Mouse (Mus musculus) kidney, postnatal 14 days (tissue): ENCODE measurements around the gene Cers5.

ENCODE experiments used
- DNase-seq: peaks from one replicate; pipeline ENCODE4 v3.0.0; 2022; ENCODE audit warnings: mixed read lengths

The Cers5 gene

DNA sequence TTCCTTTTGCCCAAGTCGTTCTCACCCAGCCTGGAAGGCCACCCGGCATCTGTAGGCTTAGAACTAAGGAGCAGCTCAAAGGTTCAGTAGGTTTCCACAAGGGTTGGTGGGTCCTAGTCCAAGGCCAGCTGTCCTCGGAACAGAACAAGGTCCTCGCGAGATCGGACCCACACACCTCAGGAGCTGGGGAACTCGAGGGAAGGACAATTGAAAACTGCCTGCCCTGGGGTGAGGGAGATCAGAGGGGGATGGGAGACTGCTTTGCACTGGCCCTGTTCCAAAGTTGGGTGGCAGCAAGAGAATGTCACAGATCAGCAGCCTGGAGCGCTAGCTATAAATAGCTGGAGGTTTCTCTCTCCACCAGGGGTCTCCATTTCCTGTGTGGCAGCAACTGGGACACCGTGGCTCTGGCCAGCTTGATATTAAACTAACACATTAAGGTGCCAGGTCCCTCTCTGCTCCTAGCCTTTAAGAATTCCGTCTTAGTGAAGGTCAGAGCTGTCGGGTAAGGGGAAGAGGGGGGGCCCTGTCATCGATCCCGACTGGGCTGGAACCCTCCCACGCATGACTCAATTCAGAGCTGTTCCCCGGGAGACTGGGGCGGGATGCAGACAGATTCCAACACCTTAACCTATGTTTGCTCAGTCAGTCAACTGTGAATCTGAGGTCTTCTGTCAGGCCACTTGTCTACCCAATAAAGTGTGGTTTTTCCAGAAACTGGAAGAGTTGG is 48.2 kb downstream of the Cers5 start:
- peak; percentile 89 for DNase-seq

DNA sequence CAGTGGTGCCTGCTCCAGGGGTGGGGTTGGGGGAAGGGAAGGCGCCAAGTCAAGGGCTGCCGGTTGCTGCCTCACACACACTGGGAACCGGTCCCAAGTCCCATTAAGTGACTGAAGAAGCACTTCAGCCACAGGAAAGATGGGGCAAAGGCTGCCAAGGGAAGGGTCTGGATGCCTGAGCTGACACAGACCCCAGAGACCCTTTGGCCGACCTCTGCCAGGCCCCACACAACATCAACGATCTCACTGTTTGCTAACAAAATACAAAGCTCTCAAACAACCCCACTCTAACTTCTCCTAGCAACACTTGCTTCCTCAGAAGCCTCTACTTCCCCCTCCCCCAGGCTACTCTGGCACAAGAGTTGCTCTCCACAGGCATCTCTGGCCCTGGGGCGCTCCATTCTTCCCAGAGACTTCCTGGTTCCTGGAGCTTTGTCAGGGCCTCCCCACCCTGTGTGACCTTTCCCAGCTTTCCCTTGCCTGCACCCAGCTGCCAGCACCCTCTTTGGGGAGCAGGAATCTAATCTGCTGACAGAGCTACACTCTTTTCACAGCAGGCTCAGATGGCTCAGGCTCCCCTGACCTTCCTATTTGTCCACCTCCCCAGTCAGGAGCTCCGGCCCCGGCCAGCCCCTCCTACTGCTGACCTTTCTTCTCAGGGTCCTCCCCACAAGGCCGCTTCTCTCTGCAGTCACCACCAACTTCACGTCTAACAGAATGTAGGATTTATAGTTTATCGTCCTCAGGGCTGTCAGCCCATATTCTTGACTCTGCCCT is 49.0 kb downstream of the Cers5 start:
- peak; percentile 74 for DNase-seq

DNA sequence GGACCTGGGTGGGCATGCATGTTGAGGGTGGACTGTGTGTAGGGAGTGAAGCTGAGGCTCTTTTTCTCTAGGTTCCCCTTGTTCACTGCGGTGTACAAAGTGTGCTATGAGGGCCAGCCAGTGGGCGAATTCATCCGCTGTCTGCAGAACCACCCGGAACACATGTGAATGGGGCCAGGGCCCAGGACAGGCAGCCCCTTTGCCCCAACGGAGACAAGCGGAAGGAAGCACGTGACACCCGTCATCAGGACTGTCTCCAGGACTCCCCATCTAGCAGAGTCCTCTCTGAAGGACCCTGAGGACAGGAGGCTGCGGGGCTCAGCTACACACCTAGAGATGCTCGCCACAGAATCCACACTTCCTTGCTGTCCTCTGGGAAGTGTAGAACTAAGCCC is 49.6 kb downstream of the Cers5 start:
- no peak for DNase-seq

DNA sequence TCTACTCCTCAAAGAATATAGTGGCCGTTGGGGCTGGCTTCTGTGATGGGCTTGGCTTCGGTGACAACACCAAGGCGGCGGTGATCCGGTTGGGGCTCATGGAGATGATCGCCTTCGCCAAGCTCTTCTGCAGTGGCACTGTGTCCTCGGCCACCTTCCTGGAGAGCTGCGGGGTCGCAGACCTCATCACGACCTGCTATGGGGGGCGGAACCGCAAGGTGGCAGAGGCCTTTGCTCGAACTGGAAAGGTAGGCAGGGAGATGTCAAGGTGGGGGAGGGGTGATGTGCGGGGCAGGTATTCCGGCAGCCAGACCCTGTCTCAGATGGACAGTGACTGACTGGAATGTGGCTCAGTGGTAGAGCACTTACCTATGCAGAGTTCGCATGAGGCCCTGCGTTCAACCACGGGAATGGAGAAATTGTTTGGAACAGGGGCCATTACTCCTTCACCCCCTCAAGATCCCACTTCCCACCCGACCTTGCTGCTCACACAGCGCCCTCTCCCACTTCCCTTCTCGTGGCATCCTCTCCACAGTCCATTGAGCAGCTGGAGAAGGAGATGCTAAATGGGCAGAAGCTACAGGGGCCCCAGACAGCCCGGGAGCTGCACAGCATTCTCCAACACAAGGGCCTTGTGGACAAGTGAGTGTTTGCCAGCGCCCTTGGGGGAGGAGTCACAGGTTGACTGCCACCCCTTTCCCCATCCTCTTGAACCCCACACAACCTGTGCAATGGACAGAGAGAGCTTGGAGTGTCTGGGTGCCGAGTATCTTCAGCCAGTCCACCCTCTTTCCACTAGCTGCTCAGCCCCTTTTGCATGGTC is 50.6 kb downstream of the Cers5 start:
- DNase-seq: no peak

DNA sequence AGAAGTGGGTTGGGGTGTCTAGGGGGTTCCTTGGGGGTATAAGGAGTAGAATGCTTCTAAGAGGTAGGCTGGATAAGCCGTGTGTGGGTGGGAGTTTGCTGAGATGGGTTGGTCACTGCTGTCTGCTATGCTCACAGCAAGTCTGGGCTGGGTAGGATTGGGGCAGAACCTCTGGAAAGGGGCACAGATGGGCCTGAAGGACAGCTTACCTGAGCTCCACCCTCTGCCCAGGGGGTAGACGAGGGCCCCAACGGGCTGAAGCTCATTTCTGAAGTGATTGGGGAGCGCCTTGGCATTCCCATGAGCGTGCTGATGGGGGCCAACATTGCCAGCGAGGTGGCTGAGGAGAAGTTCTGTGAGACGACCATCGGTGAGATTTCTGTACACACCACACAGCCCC is 52.8 kb downstream of the Cers5 start:
- DNase-seq: no peak

DNA sequence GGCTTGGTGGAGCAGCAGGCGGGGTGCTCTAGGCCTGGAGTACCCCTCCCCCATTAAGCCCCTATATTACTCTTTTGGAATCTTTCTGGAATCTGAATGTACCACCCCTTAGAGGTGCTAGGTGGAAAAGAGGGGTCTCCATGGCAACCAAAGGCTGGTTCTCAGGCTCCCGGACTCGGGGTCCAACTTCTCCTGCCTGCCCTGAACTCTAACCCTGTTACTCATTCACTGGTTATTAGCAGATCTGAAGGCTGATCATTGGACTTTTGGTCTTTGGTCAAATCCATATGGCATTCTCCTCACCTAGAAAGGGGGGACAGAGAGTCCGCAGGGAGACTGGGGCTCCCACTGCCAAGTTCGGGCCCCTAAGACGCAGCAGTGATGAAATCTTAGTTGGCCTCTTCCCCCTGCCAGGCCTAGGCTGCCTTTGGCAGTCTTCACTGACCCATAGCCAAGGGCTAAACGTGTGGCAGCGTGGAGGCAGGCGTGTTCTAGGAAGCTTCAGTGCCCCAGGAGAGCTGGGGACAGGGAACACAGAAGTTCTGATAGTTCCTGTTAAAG is 54.1 kb downstream of the Cers5 start:
- DNase-seq: peak; percentile 72

DNA sequence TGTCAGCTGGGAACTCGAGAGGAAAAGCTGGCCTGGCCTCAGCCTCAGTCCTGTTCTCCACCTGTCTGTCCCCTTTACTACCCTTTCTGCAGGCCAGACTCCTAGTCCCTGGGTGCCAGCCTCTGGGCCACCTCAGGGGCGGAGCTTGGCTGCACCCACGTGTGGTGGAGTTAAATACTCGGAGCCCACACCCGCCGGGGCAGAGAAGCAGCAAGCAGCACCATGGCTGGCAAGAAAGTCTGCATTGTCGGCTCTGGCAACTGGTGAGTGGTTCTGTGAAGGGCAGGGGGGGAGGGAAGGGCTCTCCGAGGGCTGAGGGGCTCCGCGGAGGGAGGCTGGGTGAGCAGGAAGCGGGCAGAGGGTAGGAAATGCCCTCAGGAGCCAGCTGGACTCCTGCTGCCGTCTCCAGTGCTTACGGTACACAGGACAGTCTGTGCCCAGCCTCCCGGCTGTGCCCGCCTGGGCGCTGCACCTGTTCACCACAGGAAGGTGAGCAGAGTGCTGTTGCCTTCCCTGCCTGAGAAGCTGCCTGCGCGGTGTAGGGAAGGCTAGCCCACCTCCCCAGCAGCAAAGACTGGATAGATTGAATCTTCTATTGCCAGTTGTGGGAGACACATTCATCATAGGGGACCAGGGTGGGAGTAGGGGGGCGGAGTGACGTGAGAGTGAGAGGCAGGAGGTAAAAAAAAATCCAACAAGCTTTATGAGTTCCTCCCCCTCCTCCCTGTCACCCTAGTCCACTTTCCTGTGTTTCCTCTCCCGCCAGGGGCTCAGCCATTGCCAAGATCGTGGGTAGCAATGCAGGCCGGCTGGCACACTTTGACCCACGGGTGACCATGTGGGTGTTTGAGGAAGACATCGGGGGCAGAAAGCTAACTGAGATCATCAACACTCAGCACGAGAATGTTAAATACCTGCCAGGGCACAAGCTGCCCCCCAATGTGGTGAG is 55.0 kb downstream of the Cers5 start, which contains the start of gene Gpd1:
Gpd1 (plus strand) TSS at position 130 of the 949 bp plus-strand sequence.
- peak; percentile 88 for DNase-seq

DNA sequence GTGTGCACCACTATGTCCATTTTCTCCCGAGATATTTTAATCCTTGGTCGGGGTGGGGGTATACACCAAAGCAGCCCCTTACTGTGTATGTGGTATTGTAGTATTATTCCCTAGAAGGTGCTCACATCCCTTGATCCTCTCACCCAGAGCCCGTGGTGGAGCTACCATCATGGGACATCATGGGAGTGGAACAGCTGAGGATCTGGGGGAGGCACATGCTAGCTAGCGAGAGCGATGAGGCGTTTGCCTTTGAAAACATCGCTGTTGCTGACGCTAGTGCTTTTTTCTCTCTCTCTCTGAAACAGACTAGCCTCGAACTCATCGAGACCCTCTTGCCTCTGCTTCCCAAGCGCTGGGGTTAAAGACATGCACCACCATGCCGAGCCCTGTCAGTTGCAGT is 55.9 kb downstream of the Cers5 start:
- DNase-seq: no peak

DNA sequence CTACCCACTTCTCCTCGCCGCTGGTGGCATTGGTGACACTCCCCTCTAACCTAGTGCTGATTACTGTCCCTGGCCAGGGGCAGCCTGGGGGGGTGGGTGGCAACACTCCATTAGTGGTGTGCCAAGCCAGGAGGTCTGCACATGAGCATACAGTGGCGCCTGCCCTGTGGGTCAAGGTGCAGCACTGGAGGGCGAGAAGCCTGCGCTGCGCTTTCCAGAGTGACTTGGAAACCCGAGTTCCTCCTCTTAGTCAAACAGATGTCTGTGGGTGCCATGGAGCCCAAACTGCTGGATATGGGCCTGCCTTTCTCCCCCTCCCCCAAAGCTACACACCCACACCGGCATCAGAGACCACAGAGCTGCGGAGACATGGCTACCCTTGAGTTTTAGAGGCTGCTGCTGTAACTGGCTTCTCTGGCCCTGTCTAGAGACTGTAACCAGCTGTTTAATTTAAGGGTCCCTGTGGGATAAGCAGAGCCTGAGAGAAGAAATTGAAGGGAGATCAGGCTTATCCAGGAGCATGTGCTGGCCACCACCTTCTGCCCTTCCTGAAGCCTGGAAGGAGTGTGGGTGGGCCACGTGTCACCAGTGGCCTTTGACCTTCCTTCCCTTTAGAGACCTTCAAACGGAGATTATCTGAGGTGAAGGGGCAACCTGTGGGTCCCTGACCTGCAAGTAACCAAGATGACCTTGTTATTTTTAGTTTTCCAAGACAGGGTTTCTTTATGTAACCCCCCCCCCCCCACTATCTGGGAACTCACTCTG is 56.5 kb downstream of the Cers5 start:
- DNase-seq: peak; percentile 77

DNA sequence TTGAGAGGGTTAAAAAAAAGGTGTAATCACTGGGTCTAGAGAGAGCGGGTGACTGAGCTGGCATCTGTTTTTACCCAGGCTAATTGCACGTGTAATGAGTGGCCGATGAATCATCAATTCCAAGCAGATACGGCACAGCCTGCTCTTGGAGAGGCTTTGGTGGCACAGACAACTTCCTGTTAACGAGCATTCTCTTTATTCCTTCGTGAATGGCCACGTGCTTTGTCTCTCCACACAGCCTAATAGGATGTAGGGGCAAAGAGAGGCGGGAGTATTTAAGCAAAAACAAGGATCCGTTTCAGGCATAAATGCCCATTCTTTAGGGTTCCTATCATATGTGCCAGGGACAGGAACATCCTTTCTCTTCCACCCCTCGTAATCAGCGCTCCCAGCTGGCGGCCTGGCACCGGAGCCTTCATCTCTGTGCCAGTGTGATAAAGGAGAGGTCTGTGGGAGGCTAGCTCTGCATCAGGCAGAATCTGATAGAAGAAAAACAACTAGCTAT is 57.3 kb downstream of the Cers5 start:
- DNase-seq: no peak

DNA sequence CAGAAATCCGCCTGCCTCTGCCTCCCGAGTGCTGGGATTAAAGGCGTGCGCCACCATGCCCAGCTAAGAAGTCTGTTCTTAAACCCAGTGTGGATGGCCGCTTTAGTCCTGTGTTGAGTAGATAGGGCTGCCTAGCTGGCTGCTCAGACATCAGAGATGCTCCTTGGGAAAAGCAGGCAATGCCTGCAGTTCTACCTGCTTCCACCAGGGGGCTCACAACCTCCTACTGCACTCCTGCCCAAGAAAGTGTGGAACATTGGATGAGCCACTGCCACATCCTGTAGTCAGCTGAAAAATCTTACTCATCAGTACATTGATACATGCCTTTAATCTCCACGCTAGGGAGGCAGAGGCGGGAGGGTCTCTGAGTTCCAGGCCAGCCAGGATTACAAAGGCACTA is 57.8 kb downstream of the Cers5 start:
- peak; percentile 88 for DNase-seq

DNA sequence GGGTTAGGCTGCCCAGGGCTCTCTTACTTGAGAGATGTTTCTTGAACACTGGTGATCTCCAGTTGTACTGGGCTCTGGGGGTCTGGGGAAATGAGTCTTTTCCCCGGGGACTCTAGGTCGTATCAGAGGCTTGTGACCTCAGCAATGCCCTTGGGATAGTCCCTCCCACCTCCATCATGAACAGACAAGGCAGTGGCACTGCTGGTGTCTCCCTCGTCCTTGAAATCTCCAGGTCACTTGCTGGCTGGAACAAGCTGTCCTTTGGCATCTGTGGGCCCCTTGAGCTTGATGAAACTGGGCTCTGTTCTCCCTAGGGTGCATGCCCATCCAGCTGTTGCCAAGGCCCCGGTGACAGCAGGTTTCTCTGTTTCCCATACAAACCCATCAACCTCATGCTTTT is 58.5 kb downstream of the Cers5 start:
- DNase-seq: no peak

DNA sequence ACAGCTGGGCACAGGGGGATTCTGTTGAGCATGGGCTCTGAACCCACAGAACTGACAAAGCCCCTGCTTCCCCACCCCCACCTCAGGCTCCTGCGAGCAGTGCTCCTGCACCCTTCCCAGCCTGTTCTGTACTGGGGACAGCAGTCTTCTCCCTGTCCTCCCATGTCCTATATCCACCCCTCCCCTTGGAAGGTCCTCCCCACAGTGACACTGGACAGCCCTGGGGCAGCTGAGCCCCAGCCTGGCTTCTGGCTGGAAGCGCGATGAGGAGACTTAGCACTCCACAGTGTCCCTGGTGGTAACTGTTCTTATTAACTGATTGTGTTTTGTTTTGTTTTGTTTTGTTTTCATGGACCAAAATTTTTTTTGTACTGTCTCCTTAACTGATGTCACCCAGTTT is 59.1 kb downstream of the Cers5 start:
- DNase-seq: no peak

DNA sequence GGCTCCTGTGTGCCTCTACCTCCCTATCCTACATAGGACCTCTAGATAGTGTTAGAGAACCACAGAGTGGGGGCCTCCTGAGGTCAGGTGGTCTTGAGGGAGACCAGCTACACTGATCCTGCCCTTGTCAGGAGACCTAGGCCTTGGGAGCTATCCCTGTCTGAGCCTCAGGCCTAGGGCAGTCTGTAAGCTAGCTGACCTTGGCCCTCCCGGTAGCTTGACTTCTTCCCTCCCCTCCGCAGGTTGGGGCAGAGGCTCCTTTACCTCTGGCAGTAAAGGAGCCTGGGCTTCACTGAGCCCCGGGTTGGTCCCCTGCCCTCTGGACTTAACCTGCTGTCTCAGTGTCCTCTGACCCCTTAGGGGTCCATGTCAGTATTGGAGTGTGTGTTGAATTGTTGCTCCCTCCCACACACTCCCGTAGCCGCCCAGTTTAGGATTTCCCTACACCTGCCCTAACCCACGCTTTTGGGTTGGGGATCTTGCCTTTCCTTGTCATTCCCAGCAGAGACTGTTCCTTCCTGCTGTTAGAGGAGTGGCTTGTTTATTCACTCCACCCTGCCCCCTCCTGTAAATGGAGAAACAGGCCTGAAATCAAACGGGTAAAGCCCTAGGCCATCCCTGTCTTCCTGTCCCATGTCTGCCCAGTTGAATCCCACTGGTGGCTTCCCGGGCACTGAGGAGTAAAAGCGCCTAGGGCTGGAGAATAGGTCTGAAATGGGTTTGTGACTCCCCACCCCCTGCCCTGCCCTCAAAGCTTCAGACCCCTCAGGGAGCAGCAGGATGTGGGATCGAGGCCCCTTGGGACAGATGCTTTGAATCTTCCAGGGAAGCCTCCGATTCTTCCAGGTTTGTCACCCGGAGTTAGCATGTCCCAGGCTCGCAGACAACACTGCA is 59.8 kb downstream of the Cers5 start:
- no peak for DNase-seq

DNA sequence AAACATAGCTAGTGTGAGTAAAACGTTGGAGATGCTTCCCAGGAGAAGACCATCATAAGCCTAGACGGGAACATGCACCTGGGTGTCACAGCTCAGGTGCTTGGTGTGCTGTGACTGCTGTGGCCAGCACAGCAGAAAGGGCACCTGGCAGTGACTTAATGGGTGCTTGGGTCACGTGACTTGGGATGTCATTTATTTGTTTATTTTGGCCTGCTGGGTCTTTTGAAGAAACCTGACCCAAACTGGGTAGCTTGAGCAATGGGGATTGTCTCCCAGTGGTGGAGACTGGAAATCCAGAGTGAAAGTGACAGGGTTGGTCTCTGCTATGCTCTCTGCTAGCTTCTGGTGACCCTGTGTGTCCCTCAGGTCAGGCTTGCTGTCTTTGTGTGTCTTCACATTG is 61.2 kb downstream of the Cers5 start:
- DNase-seq: no peak

DNA sequence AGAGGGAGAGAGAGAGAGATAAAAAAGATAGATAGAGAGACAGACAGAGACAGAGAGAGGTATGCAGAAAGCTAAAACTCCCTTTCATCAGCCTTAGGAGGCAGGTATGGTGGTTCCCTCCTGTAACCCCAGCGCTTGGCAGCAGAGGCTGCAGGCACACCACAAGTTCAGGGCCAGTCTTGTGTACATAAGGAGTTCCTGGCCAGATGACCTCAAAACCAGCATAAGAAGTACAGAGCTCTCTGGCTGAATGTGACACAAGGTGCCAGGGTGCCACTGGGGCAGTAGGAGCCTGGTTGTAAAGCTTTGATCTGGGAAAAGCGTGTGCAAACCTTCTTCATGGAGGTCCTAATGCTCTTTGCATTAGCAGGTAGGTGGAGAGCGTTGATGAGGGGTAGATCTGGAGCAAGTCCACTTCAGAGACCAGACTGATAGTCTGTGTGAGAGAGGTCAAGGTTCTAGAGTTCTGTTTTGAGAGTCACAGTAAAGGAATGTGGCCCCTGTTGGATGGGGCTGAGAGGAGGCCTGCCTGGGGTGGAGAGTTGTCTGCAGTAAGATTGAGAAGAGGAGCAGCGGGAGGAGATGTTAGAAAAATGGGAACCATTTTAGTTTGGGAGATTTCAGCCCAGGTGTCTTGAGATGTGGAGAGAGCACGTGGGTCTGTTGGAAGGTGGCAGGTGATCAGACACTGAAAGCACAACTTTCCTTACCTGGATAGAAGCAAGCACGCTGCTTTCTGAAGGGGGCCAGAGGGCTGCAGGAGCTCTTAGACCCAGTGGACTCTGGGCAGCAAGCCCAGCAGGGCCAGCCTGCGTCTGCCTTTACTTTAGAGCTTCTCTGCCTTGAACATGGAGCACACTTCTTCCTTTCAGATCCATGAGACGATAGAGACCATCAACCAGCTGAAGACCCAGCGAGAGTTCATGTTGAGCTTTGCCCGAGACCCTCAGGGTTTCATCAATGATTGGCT is 62.2 kb downstream of the Cers5 start:
- no peak for DNase-seq

DNA sequence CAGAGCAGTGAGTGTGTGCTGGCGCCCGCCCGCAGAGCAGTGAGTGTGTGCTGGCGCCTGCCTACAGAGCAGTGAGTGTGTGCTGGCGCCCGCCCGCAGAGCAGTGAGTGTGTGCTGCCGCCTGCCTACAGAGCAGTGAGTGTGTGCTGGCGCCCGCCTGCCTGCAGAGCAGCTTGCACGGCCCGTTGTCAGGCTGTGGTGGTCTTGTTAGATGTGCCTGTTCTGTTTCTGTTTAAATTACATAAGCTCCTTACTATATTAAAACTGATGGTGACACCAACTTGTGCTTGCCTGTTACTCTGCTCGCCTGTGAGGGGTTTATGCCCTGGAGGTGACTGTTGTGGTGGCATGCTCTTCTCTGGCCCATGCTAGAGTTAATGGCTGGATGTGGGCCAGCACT is 64.5 kb downstream of the Cers5 start:
- DNase-seq: no peak

DNA sequence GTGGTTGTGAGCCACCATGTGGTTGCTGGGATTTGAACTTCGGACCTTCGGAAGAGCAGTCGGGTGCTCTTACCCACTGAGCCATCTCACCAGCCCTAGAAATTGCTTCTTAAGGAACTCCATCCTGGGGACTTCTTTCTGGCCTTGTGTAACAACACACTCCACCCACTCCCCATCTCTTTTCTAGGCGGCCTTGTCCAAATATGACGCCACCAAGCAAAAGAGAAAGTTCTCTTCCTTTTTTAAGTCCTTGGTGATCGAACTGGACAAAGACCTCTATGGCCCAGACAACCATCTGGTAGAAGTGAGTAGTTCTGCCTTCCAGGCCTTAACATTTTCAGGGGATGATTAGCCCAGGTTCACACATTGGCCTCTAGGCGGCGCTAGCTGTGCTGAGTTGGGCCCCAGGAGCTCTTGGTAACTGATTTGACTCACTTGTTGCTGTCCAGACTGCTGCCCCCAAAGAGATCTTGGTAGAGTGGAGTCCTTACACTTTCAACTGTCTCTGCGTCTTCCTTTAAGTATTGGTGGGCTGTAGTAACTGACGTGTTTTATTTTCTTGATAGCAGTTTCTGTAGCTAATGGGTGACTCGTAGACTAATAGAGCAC is 67.1 kb downstream of the Cers5 start, which contains the start of gene Gm17349:
Gm17349 (minus strand) TSS at position 51 of the 609 bp plus-strand sequence.
- peak; percentile 64 for DNase-seq
